Mouse (Mus musculus) left cerebral cortex, adult 2 months (tissue): ENCODE data around the gene Ccdc187. TPM values are rescaled to one million over a fixed set of nuclear protein-coding genes. Genes with fewer than 3 reads are reported as not detected.

Experiments used
- DNase-seq, 2 experiments: peaks; one replicate each; pipeline ENCODE4 v3.0.0; 2021 to 2022; ENCODE audit warnings: low spot score in 2 of 2, mixed read lengths in 1 of 2; ENCODE audit errors: extremely low spot score in 1 of 2
- H3K27ac ChIP-seq: fragments of 200-600 bp; 2 replicates; pipeline ENCODE4 v1.8.1; 2022
- H3K4me3 ChIP-seq: fragments of 200-600 bp; 2 replicates; pipeline ENCODE4 v1.8.1; 2022
- CTCF ChIP-seq: fragments of 200-600 bp; IDR thresholded peaks from 2 replicates; pipeline ENCODE4 v1.8.1; 2022; ENCODE audit warnings: antibody characterized with exemption, mild to moderate bottlenecking, moderate library complexity
- intact Hi-C: fragments of 180-260 bp; cut with DNase I; formaldehyde crosslinking; loops from one replicate; pipeline ENCODE4 v1.15.1; 2025
- total RNA-seq, 2 experiments: library from RNA; stranded (reverse); gene quantifications; 2 replicates each; pipeline ENCODE4 v1.2.3; 2021

The Ccdc187 gene
- total RNA-seq, 2 experiments from 2014 or later = 0.79 to 2.4 TPM

DNA sequence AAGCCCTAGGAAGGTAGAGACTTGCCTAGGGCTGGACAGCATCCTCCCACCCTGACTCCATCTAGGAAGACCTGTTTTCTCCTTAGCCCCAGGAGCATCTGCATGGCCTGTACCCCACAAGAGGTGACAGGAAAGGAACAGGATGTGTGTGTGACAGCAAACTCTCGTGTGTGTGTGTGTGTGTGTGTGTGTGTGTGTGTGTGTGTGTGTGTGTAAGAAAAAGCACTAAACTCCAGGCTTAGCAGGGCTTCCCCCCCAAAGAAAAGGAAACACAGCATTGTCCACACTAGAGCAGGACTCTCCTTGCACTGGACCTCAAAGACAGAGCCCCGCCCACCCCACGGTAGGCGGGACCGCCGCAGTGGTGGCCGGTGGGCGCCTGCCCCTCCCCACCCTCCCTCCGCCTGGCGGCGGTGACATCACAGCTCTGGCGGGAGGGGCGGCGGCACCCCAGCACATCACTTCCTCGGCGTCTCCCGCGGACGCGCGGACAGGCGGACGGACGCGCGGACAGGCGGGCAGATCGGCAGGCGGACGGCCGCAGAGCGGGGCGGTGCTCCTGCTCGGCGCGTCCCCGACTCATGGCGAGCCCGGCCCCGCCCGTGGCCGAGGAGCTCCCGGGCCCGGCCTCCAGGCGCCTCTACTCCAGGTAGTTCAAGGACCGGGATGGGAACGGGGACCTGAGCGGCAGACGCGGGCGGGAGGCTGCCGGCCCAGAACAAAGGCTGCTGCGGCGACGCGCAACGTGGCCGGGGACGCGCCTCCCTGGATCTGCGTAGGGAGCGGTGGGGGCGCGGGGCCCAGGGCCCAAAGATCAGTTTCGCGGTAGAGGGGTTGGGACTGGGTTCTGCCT is 20.9 kb upstream of the Ccdc187 start, which contains the start of gene Gpsm1:
Gene Gpsm1, plus strand, starts transcription at position 444 of the 853 bp plus-strand sequence.
- intact Hi-C loops = loop anchor here (5.0 kb wide), 1 partner anchor 72 kb away; the partner anchor contains the start of genes Entr1 and Pmpca
- Histone ChIP-seq H3K4me3 (peak within 1 kb of the TSS; percentile 69), H3K27ac (peak within 1 kb of the TSS; percentile 95)
- no peak; the same call in 1 of the 2 replicates for TF ChIP-seq CTCF
- DNase-seq = peak; percentile 78

DNA sequence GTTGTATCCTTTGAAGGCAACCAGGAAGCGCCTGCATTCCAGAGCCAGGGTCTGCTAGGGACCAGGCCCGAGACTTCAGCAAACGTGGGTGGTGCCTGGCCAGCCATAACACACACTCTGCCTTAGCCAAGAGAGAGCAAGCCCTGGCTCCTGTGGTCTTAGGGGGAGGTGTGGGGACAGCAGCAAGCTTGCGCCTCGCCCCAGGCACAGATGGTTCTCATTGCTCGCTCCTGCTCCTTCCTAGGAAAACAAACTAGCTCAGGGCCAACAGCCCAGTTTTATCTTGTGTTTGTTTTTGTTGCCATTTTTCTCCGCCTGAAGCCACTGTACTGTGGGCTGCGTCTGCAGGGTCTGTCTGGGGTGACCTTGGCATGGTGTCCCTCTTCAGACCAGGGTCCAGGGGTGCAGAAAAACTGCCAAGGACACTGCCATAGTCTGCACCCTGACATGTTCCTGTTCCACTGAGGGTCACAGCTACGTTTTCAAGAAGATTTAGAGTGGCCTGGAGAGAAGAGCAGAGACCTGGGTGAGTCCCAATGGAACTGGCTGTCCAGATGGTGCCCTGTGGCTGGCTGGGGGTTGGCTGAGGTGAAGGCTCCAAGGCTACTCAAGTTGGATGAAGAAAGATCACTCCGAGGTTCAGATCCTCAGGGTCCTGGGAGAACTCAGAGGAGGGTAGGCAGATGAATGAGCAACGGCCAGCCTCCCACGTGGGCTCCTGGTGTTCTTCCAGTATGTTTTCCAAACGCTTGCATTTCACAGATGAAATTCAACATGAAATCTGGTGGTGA is 20.1 kb upstream of the Ccdc187 start:
- H3K27ac ChIP-seq = peak overlapping the region; percentile 25; the same call in 1 of the 2 replicates
- H3K4me3 ChIP-seq = no peak overlapping the region
- no peak for DNase-seq
- intact Hi-C loops = loop anchor here (5.0 kb wide), 1 partner anchor 73 kb away; the partner anchor contains the start of genes Entr1 and Pmpca
- TF ChIP-seq CTCF = no peak

DNA sequence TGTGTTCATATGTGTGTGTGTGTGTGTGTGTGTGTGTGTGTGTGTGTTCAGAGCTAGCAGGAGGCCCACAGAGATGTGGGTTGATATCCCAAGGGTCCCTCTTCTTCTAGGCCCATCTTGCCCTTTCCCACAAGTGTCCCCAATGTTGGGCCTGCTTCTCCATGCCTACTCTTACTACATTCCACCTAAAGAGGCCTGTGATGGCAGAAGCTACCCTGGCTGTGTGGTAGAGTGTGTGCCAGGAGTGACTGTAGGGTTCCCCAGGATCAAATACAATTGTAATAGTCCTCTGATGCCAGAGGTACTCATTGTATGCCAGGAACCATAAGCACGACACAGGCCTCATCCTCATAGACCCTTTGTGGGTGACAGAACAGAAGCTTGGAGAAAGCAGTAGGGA is 19.0 kb upstream of the Ccdc187 start:
- no peak for DNase-seq
- no peak for TF ChIP-seq CTCF
- intact Hi-C loops = no loop called here
- Histone ChIP-seq H3K4me3 (no peak overlapping the region), H3K27ac (no peak overlapping the region)

DNA sequence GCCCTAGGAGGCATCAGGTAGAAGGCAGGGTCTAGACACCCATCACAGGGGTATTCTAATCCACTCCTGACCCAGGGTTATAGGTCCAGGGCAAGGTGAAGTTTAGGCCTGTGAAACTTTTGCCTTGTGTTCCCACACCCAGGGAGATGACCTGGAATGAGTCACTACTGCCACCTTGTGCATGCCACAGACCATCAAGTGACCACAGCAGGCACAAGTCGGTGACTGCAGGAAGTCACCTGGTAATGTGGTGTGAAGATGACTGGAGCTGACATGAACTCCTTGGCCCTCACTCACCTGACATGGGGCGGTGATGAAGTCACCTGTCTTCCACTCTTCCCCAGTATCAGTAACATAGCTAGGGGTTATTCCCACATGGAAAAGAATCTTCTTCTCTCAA is 18.5 kb upstream of the Ccdc187 start:
- Histone ChIP-seq H3K4me3 (no peak overlapping the region), H3K27ac (no peak overlapping the region)
- no peak for DNase-seq
- intact Hi-C loops = no loop called here
- TF ChIP-seq CTCF = no peak

DNA sequence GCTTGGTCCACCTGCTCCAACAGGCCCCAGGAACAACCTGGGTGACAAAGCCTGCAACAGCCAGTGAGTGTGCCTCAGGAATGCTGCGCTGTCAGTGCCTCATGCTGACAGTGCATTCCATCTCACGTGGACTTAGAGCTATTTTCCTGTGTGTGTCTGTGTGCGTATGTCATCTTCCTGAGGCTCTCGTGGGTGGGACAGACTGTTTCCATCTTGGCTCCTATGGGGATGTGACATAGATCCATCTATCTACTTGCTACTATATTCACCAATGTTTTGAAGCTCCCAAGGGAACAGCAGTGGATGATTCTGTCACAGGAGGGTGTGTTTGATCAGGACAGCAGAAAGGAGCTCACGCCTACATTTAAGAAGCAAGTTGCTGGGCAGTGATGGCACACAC is 17.6 kb upstream of the Ccdc187 start:
- Histone ChIP-seq H3K27ac (no peak overlapping the region), H3K4me3 (no peak overlapping the region)
- no peak for DNase-seq
- no peak for TF ChIP-seq CTCF
- intact Hi-C loops = no loop called here

DNA sequence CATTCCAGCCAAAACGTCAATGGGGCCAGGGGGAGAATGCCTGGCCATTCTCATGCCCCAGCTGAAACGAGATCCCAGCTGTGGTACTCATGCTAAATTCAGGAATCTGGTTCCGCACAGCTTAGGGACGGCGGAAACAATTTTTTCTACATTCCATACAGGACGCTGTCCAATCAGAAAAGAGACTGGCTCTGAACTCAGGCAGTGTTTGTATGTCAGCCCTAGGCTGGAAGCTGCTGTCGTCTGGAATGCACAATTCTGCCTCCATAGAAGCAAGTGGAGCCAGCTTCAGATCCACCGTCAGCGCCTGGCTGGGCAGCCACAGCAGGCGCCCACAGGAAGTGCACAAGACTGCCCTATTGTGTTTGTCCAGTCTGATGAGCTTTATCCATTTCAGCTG is 15.4 kb upstream of the Ccdc187 start:
- Histone ChIP-seq H3K27ac (no peak overlapping the region), H3K4me3 (no peak overlapping the region)
- DNase-seq = no peak
- no peak for TF ChIP-seq CTCF
- intact Hi-C loops = no loop called here

DNA sequence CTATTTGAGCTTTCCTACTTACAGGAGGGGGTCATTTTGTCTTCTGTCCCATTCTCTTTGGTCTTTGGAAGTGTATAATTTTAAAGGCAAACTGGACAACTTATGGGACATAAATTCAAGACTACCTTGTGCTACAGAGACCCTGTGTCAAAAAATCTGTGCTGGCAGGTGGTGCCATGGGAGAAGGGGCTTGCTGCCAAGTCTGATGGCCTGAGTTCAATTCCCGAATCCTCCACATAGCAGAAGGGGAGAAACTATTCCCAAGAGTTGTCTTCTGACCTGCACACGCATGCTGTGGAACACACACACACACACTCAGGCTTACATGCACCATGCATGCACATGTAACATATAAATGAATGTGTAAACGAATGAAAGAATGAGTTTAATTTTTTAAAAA is 12.3 kb upstream of the Ccdc187 start:
- no peak for TF ChIP-seq CTCF
- no peak for DNase-seq
- intact Hi-C loops = no loop called here
- Histone ChIP-seq H3K4me3 (no peak overlapping the region), H3K27ac (no peak overlapping the region)

DNA sequence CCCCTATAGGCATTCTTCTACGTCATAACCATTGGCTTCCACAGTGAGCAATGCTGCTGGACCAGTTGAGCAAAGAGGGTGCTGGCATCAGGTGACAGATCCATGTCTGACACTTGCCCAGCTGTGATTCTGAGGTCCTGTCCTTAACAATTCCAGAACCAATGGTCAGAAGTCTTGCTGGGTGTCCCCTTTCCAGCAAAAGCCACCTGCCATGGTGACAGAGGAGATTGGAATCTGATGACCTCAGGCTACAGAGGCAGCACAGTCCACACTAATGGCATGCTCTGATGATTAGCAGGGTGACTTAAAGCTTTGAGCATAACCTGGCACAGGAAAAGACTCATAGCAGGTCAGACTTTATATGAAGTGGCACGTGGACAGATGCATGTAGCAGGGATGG is 11.2 kb upstream of the Ccdc187 start:
- no peak for TF ChIP-seq CTCF
- Histone ChIP-seq H3K4me3 (no peak overlapping the region), H3K27ac (no peak overlapping the region)
- intact Hi-C loops = no loop called here
- DNase-seq = no peak

DNA sequence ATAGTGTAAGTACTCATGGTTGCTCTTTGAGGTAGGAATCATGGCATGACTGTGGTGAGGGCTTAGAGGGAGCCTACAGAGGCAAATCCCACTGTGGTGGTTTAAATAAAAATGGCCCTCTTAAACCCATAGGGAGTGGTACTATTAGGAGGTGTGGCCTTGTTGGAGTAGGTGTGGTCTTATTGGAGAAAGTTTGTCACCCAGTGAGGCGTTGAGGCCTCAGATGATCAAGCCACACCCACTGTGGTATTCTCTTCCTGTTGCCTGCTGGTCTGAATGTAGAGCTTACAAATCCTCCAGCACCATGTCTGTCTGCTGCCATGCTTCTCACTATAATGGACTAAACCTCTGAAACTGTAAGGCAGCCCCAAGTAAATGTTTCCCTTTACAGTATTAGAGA is 10.4 kb upstream of the Ccdc187 start:
- no peak for TF ChIP-seq CTCF
- Histone ChIP-seq H3K27ac (no peak overlapping the region), H3K4me3 (no peak overlapping the region)
- DNase-seq = no peak
- intact Hi-C loops = loop anchor here (5.0 kb wide), 1 partner anchor 263 kb away; no protein-coding TSS in a partner anchor

DNA sequence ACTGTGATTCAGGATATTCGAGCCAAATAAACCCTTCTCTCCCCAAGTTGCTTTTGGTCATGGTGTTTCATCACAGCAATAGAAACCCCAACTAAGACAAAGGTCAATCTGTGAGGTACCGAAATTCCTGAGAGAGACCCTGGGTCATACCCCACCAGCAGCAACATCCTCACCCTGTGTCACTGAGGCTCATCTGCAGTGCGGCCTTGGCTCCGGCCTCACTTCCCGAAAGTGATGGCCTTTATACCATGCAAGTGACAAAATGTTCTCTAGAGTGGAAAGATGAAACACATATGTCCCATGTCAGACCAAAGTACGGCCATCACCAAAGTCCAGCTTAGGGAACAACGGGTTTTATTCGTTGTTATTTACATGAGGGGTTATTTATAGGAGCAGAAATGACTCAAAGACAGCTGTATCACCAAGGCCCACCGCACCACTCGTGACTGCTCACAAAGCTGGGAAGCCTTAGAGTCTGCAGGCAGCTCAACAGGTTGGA is 7.7 kb upstream of the Ccdc187 start:
- DNase-seq = no peak
- intact Hi-C loops = loop anchor here (5.0 kb wide), 1 partner anchor 265 kb away; no protein-coding TSS in a partner anchor
- H3K27ac ChIP-seq = no peak overlapping the region
- H3K4me3 ChIP-seq = no peak overlapping the region
- TF ChIP-seq CTCF = no peak

DNA sequence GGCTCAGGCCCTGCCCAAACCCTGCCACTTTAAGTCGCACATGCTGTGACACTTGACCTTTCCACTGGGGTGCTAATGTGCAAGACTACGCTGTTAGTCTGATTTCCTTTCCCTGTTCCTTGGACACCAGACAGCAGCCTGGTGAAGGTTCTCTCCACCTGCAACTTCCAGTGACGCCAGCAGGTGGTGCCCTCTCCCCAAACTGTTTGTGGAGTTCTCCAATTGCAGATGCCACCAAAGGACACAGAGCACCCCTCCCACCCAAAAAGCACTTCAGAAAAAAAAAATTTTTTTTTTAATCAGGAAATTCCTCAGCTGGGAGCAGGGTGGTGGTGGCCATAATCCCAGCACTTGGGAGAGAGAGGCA is 6.4 kb upstream of the Ccdc187 start:
- TF ChIP-seq CTCF = peak; percentile 91
- Histone ChIP-seq H3K4me3 (no peak overlapping the region), H3K27ac (peak overlapping the region; percentile 34)
- peak; percentile 85 to 88 for DNase-seq
- intact Hi-C loops = loop anchor here (1.0 to 5.0 kb wide), 3 partner anchors 52 to 267 kb away; partner anchors contain the start of genes Dnlz and Snapc4
